Mouse (Mus musculus): Measurements from ENCODE around the gene Ost4.

- no peak for TF ChIP-seq CTCF (conservative IDR thresholded peaks at IDR 0.05; ENCODE audit: insufficient read depth, insufficient read length, low read depth, low read length)
- no peak for TF ChIP-seq POLR2A (IDR thresholded peaks at IDR 0.05; ENCODE audit: low read depth, low read length)
These were observed 15.5 kb upstream of the Ost4 start for GRCm38 (mm10) chr5:30923119-30923518.
